Mouse (Mus musculus) embryo, embryonic 9.5 days (tissue): ENCODE measurements around the gene Tnfrsf11a.

Experiments
- DNase-seq: peaks from one replicate; pipeline ENCODE4 v3.0.0-alpha.2; 2017; ENCODE audit errors: extremely low spot score

The Tnfrsf11a gene

GRCm38 (mm10) chr1:105827786-105828345, 47.3 kb downstream of the Tnfrsf11a start:
- no peak for DNase-seq

- DNase-seq = no peak
Observed at GRCm38 (mm10) chr1:105829171-105829570, 48.7 kb downstream of the Tnfrsf11a start.

- no peak for DNase-seq
Observed at GRCm38 (mm10) chr1:105832784-105833183, 52.3 kb downstream of the Tnfrsf11a start.

- DNase-seq = no peak
Observed at GRCm38 (mm10) chr1:105842950-105843349, 62.4 kb downstream of the Tnfrsf11a start.

- DNase-seq = peak; percentile 20
Observed at GRCm38 (mm10) chr1:105843386-105843785, 62.9 kb downstream of the Tnfrsf11a start.

- DNase-seq = peak; percentile 23
Observed at GRCm38 (mm10) chr1:105843856-105844255, 63.3 kb downstream of the Tnfrsf11a start.

GRCm38 (mm10) chr1:105844341-105845006, 64.0 kb downstream of the Tnfrsf11a start:
- peak; percentile 13 for DNase-seq

GRCm38 (mm10) chr1:105846431-105846830, 65.9 kb downstream of the Tnfrsf11a start:
- no peak for DNase-seq

GRCm38 (mm10) chr1:105848806-105849205, 68.3 kb downstream of the Tnfrsf11a start:
- DNase-seq = no peak

GRCm38 (mm10) chr1:105851341-105851740, 70.8 kb downstream of the Tnfrsf11a start:
- no peak for DNase-seq

GRCm38 (mm10) chr1:105859740-105860139, 79.2 kb downstream of the Tnfrsf11a start:
- DNase-seq = no peak

- no peak for DNase-seq
Observed at GRCm38 (mm10) chr1:105876589-105876988, 96.1 kb downstream of the Tnfrsf11a start.

- DNase-seq = no peak
Observed at GRCm38 (mm10) chr1:105877808-105878207, 97.3 kb downstream of the Tnfrsf11a start.

- DNase-seq = no peak
Observed at GRCm38 (mm10) chr1:105878416-105878815, 97.9 kb downstream of the Tnfrsf11a start.

GRCm38 (mm10) chr1:105880555-105881304, 100.2 kb downstream of the Tnfrsf11a start:
- DNase-seq = peak; percentile 52

- no peak for DNase-seq
Observed at GRCm38 (mm10) chr1:105881466-105881865, 100.9 kb downstream of the Tnfrsf11a start.

GRCm38 (mm10) chr1:105883498-105883897, 103.0 kb downstream of the Tnfrsf11a start:
- no peak for DNase-seq

- no peak for DNase-seq
Observed at GRCm38 (mm10) chr1:105885101-105885500, 104.6 kb downstream of the Tnfrsf11a start.

GRCm38 (mm10) chr1:105885575-105885974, 105.1 kb downstream of the Tnfrsf11a start:
- no peak for DNase-seq

- DNase-seq = no peak
Observed at GRCm38 (mm10) chr1:105886358-105886757, 105.8 kb downstream of the Tnfrsf11a start.

- DNase-seq = peak; percentile 70
Observed at GRCm38 (mm10) chr1:105891032-105891725, 110.7 kb downstream of the Tnfrsf11a start.

GRCm38 (mm10) chr1:105895019-105895418, 114.5 kb downstream of the Tnfrsf11a start:
- no peak for DNase-seq
